Mouse (Mus musculus) induced T-regulatory cell, adult 2 months (primary cell): ENCODE results near the gene Gm6676.
A peak's percentile ranks its signal among the peaks of the same experiment; 100 is the strongest.
"Not testable (repeated sequence)": the region's sequence is repeated elsewhere in the genome, so short reads cannot be mapped to it uniquely, and the experiment has no call there.

Source experiments
- DNase-seq: peaks from one replicate; pipeline ENCODE4 v3.0.0-alpha.2; 2012; ENCODE audit warnings: low read depth

Gm6676 gene

GRCm38 (mm10) chr14:7125312-7125711 is at the start of gene Gm6676:
Gene Gm6676, minus strand, starts transcription at chr14:7125412.
- not testable (repeated sequence) for DNase-seq

- DNase-seq = peak; percentile 5
Measured at GRCm38 (mm10) chr14:7174483-7174971, 49.3 kb upstream of the Gm6676 start, which contains the start of gene Gm3512. Gene Gm3512, minus strand, starts transcription at chr14:7174533.

GRCm38 (mm10) chr14:7105124-7105802 is 19.9 kb downstream of the Gm6676 start:
- peak; percentile 24 for DNase-seq

GRCm38 (mm10) chr14:7100521-7100920 is 24.7 kb downstream of the Gm6676 start, which contains the start of gene Gm3696:
Gene Gm3696, minus strand, starts transcription at chr14:7100621.
- DNase-seq = not testable (repeated sequence)
